Mouse (Mus musculus) thymus, adult 2 months (tissue): ENCODE data around the gene Zbtb20.

ENCODE experiments used
- CTCF ChIP-seq: fragments of 200-500 bp; IDR thresholded peaks from 2 replicates; pipeline ENCODE4 v1.5.1; 2012; ENCODE audit warnings: mild to moderate bottlenecking, control low read depth, low read length, moderate library complexity, borderline replicate concordance; ENCODE audit not compliant: control insufficient read depth, poor library complexity, insufficient read depth; ENCODE audit errors: extremely low read depth
- POLR2A ChIP-seq: fragments of 200-500 bp; IDR thresholded peaks from 2 replicates; pipeline ENCODE4 v1.6.1; 2012; ENCODE audit warnings: mild to moderate bottlenecking, low read length, control low read depth, moderate library complexity; ENCODE audit not compliant: control insufficient read depth, poor library complexity, insufficient read depth; ENCODE audit errors: extremely low read depth

DNA sequence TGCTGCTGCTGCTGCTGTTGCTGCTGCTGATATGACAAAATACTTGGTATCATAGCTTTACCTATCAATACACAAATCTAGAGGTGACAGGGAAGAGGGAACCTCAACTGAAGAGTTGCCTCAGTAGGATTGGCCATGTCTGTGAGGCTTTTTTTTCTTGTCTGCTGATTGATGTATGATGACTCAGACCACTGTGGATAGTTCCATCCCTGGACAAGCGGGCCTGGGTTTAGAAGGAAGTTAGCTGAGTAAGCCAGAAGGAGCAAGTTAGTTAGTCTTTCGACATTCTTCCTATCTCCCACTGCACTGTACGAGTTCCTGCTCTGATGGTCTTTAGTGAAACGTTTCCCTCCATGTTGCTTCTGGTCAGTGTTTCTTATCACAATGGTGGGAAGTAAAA lies 16.4 kb upstream of the Zbtb20 start:
- TF ChIP-seq CTCF, result no peak
- TF ChIP-seq POLR2A, result no peak
